Mouse (Mus musculus): ENCODE measurements at regions not wholly inside any gene's neighbourhood (a gene's known extent, or its start where the extent isn't known, plus 50 kb on each side); places are given as distances from the start of the nearest gene placed in this dataset.

DNA sequence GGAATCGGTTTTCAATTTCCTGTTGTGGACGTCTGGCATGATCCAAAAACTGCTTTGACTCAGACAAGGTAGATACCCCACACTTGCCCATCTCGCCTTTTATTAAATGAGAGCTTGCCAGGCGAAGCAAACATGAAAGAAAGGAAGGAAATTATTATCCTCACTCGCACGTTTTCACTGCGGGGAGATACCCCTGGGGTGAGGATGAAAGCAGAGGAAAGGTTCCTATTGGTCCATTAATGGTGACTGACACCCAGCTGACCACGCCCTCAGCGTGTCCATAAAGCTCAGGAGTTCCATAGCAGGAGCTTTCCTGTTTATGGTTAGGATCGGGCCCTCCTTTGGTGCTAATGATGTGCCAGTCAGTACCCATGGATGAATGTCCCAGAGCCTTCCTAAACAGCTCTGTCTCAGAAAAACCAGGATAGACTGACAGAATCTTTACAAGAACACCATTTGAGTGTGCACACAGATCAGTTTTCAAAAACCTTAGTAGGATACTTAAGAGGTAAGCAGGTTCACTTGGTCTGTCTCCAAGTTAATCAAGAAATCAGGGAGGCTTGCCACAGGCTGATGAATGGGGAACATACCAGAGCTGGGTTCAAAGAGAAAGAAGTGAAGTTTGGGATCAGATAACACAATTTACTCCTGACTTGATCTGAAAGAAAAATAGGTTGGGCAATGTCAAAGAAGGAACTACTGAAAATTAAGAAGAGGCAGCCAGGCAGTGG, 130.7 kb upstream of the Nebl start:
- Histone ChIP-seq H3K9me3 (replicated peaks) (no peaks in the 10 kb centered on the region), H3K4me1 (ENCODE audit: insufficient read depth, low read depth, low read length) (no peaks in the 10 kb centered on the region), H3K36me3 (replicated peaks) (no peaks in the 10 kb centered on the region), H3K27me3 (ENCODE audit: insufficient read depth, low read length) (no peaks in the 10 kb centered on the region; the same call in 1 of the 2 replicates), H3K4me3 (ENCODE audit: low read depth, low read length) (no peak overlapping the region)
- ATAC-seq (ENCODE audit: extremely low read depth, insufficient number of reproducible peaks, low FRiP score, poor library complexity, severe bottlenecking), result no peak
- no peak for TF ChIP-seq GATA1 (IDR thresholded peaks at IDR 0.05; ENCODE audit: borderline replicate concordance, low read length)
- DNase-seq (ENCODE audit: low spot score), result no peak

DNA sequence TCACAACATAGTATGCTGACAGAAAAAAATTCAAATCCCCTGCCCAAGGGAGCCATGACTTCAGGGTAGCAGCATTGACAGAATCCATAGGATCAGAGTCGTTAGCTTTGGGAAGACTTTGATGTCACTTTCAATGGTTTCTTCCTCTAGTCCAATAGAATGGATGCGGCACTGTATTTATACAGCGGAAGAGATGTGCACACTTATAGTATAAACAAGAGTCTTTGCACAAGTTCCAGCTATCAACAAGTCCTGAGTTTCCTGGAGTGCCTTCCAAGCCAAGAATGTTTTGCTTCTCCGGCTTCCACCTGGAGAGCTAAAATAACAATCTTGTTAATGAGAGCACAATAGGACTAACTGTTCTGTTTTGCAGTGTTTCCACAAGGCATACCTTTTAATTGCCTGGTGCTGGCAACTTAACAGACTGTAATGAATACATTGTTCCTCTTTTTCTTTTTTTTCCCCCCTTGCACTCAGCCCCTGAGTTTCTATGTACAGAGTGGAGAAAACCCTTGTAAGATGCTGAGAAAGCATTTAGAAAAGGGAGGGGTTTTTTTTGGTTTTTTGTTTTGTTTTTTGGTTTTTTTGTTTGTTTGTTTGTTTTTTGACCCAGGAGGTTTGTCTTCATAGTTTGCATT, 129.8 kb upstream of the Nebl start:
- Histone ChIP-seq H3K4me3 (ENCODE audit: low read depth, low read length) (no peak overlapping the region), H3K27me3 (ENCODE audit: insufficient read depth, low read length) (no peaks in the 10 kb centered on the region; the same call in 1 of the 2 replicates), H3K36me3 (replicated peaks) (no peaks in the 10 kb centered on the region), H3K4me1 (ENCODE audit: insufficient read depth, low read depth, low read length) (no peaks in the 10 kb centered on the region), H3K9me3 (replicated peaks) (no peaks in the 10 kb centered on the region)
- no peak for DNase-seq (ENCODE audit: low spot score)
- no peak for TF ChIP-seq CTCF (IDR thresholded peaks at IDR 0.05; ENCODE audit: low read depth, low read length)
- TF ChIP-seq GATA1 (IDR thresholded peaks at IDR 0.05; ENCODE audit: borderline replicate concordance, low read length), result no peak
- TF ChIP-seq POLR2AphosphoS5 (IDR thresholded peaks at IDR 0.05; ENCODE audit: insufficient replicate concordance, low read depth, low read length), result no peak
- no peak for TF ChIP-seq TAL1 (conservative IDR thresholded peaks at IDR 0.05; ENCODE audit: low read depth, low read length)
- TF ChIP-seq GATA2 (IDR thresholded peaks at IDR 0.05; ENCODE audit: borderline replicate concordance, low read depth, low read length), result no peak
- no peak for ATAC-seq (ENCODE audit: extremely low read depth, insufficient number of reproducible peaks, low FRiP score, poor library complexity, severe bottlenecking)

DNA sequence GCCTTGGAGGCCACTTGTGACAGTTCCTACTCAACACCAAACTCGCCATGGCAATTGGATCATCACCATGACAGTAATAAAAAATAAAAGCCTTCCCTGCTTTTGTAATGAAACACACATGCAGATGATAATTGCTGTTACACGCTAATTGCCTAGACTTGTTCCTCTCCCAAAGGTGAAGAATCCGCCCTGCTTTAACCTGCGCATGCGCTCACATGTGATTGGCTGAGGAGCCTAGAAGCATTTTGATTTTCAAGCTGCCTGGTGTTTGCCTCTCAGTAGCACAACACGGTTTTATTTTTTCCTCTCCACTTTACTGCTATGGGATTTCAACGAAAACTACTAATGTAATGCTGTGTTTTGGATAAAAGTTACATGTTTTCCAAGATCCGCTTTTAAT, 128.0 kb upstream of the Nebl start:
- ATAC-seq (ENCODE audit: extremely low read depth, insufficient number of reproducible peaks, low FRiP score, poor library complexity, severe bottlenecking) (no peak), DNase-seq (ENCODE audit: low spot score) (no peak)
- Histone ChIP-seq H3K36me3 (replicated peaks) (no peaks in the 10 kb centered on the region), H3K4me1 (ENCODE audit: insufficient read depth, low read depth, low read length) (no peaks in the 10 kb centered on the region), H3K4me3 (ENCODE audit: low read depth, low read length) (no peak overlapping the region), H3K9me3 (replicated peaks) (no peaks in the 10 kb centered on the region), H3K27me3 (ENCODE audit: insufficient read depth, low read length) (no peaks in the 10 kb centered on the region; the same call in 1 of the 2 replicates)
- no peak for TF ChIP-seq GATA1 (IDR thresholded peaks at IDR 0.05; ENCODE audit: borderline replicate concordance, low read length)
- no peak for TF ChIP-seq CTCF (IDR thresholded peaks at IDR 0.05; ENCODE audit: low read depth, low read length)

DNA sequence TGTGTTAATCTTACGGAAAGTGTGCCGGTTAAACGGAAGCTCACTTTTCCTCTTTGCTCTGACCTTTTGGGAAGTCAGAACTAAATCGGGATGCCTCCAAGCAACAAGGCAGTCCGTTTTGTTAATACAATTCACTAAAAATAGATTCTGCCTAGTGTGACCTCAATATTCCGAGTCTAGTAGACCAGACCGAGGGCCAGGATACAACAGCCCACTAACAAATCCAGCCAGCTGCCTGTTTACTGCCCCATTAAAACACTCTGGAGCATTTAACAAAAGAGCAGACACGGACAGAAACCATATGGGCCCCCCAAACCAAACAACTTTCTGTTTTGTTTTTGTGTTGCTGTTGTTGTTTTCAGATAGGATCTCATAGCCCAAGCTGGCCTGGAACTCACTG, 127.1 kb upstream of the Nebl start:
- Histone ChIP-seq H3K9me3 (replicated peaks) (no peaks in the 10 kb centered on the region), H3K36me3 (replicated peaks) (no peaks in the 10 kb centered on the region), H3K4me3 (ENCODE audit: low read depth, low read length) (no peak overlapping the region), H3K4me1 (ENCODE audit: insufficient read depth, low read depth, low read length) (no peaks in the 10 kb centered on the region), H3K27me3 (ENCODE audit: insufficient read depth, low read length) (no peaks in the 10 kb centered on the region; the same call in 1 of the 2 replicates)
- DNase-seq (ENCODE audit: low spot score) (no peak), ATAC-seq (ENCODE audit: extremely low read depth, insufficient number of reproducible peaks, low FRiP score, poor library complexity, severe bottlenecking) (no peak)
- no peak for TF ChIP-seq GATA2 (IDR thresholded peaks at IDR 0.05; ENCODE audit: borderline replicate concordance, low read depth, low read length)
- no peak for TF ChIP-seq POLR2AphosphoS5 (IDR thresholded peaks at IDR 0.05; ENCODE audit: insufficient replicate concordance, low read depth, low read length)
- no peak for TF ChIP-seq CTCF (IDR thresholded peaks at IDR 0.05; ENCODE audit: low read depth, low read length)
- TF ChIP-seq GATA1 (IDR thresholded peaks at IDR 0.05; ENCODE audit: borderline replicate concordance, low read length), result no peak

DNA sequence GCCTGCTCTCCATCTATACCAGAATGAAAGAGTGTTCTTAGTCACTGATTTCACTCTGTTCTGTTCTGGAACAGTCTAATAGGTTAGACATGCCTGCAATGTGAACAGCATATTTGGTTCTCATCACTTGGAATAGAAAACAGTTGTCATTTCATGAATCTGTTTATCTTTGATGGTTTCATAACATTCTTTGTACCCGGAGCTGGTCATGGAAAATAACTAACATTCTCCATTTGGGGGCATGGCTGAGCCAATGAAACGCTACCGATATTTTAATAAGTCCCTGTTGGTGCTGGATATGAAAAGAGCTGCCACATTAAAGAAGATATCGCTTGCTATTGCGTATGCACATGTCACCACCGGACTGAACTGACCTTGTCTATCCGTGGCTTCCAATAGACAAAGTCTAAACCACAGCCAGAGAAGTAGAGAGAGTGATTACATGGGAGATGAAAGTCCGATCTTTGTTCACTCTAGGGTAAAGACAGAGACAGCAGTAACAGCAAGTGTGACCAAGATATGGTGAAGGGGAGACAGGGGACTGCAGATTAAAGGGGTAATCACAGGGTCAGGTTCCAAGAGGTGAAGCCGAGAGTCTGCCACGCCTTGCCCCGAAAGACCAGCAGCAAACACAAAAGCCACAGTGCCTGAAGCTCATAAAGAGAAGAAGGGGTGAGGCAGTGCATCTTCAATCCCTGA, 124.5 kb upstream of the Nebl start:
- TF ChIP-seq GATA1 (IDR thresholded peaks at IDR 0.05; ENCODE audit: borderline replicate concordance, low read length) (no peak), TAL1 (conservative IDR thresholded peaks at IDR 0.05; ENCODE audit: low read depth, low read length) (no peak), CTCF (IDR thresholded peaks at IDR 0.05; ENCODE audit: low read depth, low read length) (no peak), POLR2AphosphoS5 (IDR thresholded peaks at IDR 0.05; ENCODE audit: insufficient replicate concordance, low read depth, low read length) (no peak), GATA2 (IDR thresholded peaks at IDR 0.05; ENCODE audit: borderline replicate concordance, low read depth, low read length) (no peak)
- no peaks in the 10 kb centered on the region for H3K36me3 ChIP-seq (replicated peaks)
- ATAC-seq (ENCODE audit: extremely low read depth, insufficient number of reproducible peaks, low FRiP score, poor library complexity, severe bottlenecking), result no peak
- DNase-seq (ENCODE audit: low spot score), result no peak
- H3K27me3 ChIP-seq (ENCODE audit: insufficient read depth, low read length), result no peaks in the 10 kb centered on the region; the same call in 1 of the 2 replicates
- no peaks in the 10 kb centered on the region for H3K9me3 ChIP-seq (replicated peaks)
- H3K4me1 ChIP-seq (ENCODE audit: insufficient read depth, low read depth, low read length), result no peaks in the 10 kb centered on the region
- H3K4me3 ChIP-seq (ENCODE audit: low read depth, low read length), result no peak overlapping the region

DNA sequence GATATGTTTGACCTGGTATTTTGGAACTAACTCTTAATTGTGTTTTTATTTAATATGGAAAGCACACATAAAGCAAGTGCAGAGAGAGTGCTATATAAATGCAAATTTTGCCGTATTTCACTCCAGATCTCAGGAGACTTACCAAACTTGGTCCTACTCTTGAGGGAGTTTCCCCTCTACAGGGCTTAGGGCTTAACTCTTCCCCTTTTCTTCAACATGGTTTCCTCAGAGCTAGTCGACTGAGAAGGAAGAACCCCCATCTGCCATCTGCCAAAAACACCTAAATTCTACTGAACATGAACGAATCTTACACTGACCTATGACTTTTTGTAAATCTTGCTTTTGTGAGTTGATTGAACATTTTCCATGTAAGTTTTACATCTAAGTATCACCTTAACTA, 122.8 kb upstream of the Nebl start:
- TF ChIP-seq GATA1 (IDR thresholded peaks at IDR 0.05; ENCODE audit: borderline replicate concordance, low read length) (no peak), TAL1 (conservative IDR thresholded peaks at IDR 0.05; ENCODE audit: low read depth, low read length) (no peak), GATA2 (IDR thresholded peaks at IDR 0.05; ENCODE audit: borderline replicate concordance, low read depth, low read length) (no peak), CTCF (IDR thresholded peaks at IDR 0.05; ENCODE audit: low read depth, low read length) (no peak), POLR2AphosphoS5 (IDR thresholded peaks at IDR 0.05; ENCODE audit: insufficient replicate concordance, low read depth, low read length) (no peak)
- Histone ChIP-seq H3K36me3 (replicated peaks) (no peaks in the 10 kb centered on the region), H3K4me3 (ENCODE audit: low read depth, low read length) (no peak overlapping the region), H3K9me3 (replicated peaks) (no peaks in the 10 kb centered on the region), H3K4me1 (ENCODE audit: insufficient read depth, low read depth, low read length) (no peaks in the 10 kb centered on the region), H3K27me3 (ENCODE audit: insufficient read depth, low read length) (no peaks in the 10 kb centered on the region; the same call in 1 of the 2 replicates)
- ATAC-seq (ENCODE audit: extremely low read depth, insufficient number of reproducible peaks, low FRiP score, poor library complexity, severe bottlenecking) (no peak), DNase-seq (ENCODE audit: low spot score) (no peak)
